Mouse (Mus musculus) gastrocnemius, adult 18-20 months (tissue): ENCODE data around the gene Vmn1r170. TPM values are rescaled to one million over a fixed set of nuclear protein-coding genes. Genes with fewer than 3 reads are reported as not detected.
"Not testable (repeated sequence)": the region's sequence is repeated elsewhere in the genome, so short reads cannot be mapped to it uniquely, and the experiment has no call there.

ENCODE experiments used
- DNase-seq: peaks from one replicate; pipeline ENCODE4 v3.0.0; 2021; ENCODE audit warnings: low spot score
- long read RNA-seq, 2 experiments: library from polyadenylated mRNA; stranded (forward); transcript quantifications; one replicate each; pipeline ENCODE4 v2.0.0; 2021
- total RNA-seq, 2 experiments: library from RNA; stranded (reverse); gene quantifications; 2 replicates each; pipeline ENCODE4 v1.2.3; 2021

Gene Vmn1r170
- total RNA-seq = not detected
- long read RNA-seq, experiment 1 = 0 reads
- long read RNA-seq, experiment 2 = 0 reads

DNA sequence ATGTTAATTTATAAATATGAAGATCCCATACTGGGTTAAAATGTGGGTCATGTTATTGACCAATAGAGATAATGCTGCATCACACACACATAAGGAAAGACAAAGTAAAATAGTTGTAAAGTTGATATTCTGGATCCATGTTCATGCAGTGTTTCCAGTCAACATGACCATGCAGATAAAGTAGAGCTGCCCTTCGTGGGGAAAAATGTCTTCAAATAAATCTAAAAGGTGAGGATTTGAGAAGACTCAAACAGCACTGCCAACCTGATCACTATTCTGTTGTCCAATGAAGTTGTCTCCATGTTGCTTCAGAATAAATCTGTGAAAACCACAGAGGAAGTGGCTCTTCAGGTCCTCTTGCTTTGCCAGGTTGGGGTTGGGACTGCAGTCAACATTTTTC, at the start of gene Vmn1r170:
Gene Vmn1r170, plus strand, starts transcription at position 301 of the 400 bp plus-strand sequence.
- not testable (repeated sequence) for DNase-seq

DNA sequence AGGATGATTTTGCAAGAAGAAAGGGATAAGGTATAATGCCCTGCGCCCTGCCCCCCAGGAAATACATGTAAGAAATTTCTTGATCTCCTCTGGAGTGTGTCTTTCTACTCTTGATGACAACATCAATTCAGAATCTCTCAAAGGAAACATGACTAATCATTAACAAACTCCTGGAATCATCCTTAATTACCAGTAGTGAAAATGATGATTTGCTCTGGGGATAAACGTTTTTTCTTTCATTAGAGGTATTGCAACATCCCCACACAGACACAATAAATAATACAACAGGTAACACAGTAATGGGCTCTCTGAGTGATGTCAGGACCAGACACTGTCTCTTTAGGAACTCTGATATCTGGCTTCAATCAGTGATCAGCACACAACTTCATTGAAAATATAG, 30.7 kb upstream of the Vmn1r170 start, which contains the start of gene Vmn1r169:
Gene Vmn1r169, plus strand, starts transcription at position 301 of the 400 bp plus-strand sequence.
- not testable (repeated sequence) for DNase-seq

DNA sequence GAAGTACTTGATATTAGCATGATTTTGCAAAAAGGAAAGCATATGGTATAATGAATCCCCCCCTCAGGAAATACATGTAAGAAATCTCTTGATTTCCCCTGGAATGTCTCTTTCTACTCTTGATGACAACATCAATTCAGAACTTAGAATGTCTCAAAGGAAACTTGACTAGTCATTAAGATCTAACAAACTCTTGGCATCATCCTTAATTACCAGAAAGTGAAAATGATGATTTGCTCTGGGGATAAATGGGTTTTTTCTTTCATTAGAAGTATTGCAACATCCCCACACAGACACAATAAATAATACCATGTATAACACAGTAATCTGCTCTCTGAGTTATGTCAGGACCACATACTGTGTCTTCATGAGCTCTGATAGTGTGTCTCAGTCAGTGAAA, 24.4 kb downstream of the Vmn1r170 start, which contains the start of gene Vmn1r171:
Gene Vmn1r171, plus strand, starts transcription at position 301 of the 400 bp plus-strand sequence.
- no peak for DNase-seq

Other genes with a start within 250 kb of the Vmn1r170 start
- not detected for gene Nlrp5, start 220.3 kb upstream of the Vmn1r170 start, total RNA-seq
- not detected for gene Vmn1r167, start 99.0 kb upstream of the Vmn1r170 start, total RNA-seq
- gene Vmn1r168, start 66.4 kb upstream of the Vmn1r170 start, total RNA-seq = not detected
- gene Vmn1r169, start 30.6 kb upstream of the Vmn1r170 start, total RNA-seq = not detected
- gene Vmn1r171, start 24.5 kb downstream of the Vmn1r170 start, total RNA-seq = not detected
- gene Vmn1r172, start 52.1 kb downstream of the Vmn1r170 start, total RNA-seq = not detected
- not detected for gene Vmn1r173, start 94.5 kb downstream of the Vmn1r170 start, total RNA-seq
- gene Vmn1r174, start 146.1 kb downstream of the Vmn1r170 start, total RNA-seq = not detected
- not detected for gene Vmn1r175, start 204.5 kb downstream of the Vmn1r170 start, total RNA-seq
- gene Vmn1r176, start 231.2 kb downstream of the Vmn1r170 start, total RNA-seq = not detected